Mouse (Mus musculus) cerebellum, adult 2 months (tissue): ENCODE results near the gene Map4k2. TPM values are rescaled to one million over a fixed set of nuclear protein-coding genes. Genes with fewer than 3 reads are reported as not detected.

Source experiments
- DNase-seq, 2 experiments: peaks; one replicate each; pipeline ENCODE4 v3.0.0; 2021
- H3K27ac ChIP-seq: fragments of 200-500 bp; 2 replicates; pipeline ENCODE4 v1.5.1; 2012; ENCODE audit warnings: low read length, control low read depth, inconsistent platforms; ENCODE audit not compliant: insufficient read depth
- H3K27me3 ChIP-seq: fragments of 200-500 bp; 2 replicates; pipeline ENCODE4 v1.6.1; 2012; ENCODE audit warnings: inconsistent platforms, mild to moderate bottlenecking, low read length, moderate library complexity; ENCODE audit not compliant: control insufficient read depth, insufficient read depth
- H3K4me1 ChIP-seq: fragments of 200-500 bp; 2 replicates; pipeline ENCODE4 v1.6.1; 2011; ENCODE audit warnings: low read length; ENCODE audit not compliant: control insufficient read depth, insufficient read depth
- H3K4me3 ChIP-seq: fragments of 200-500 bp; replicated peaks from 2 replicates; pipeline ENCODE3; 2011; ENCODE audit warnings: mild to moderate bottlenecking, low read depth, low read length, control low read depth; ENCODE audit not compliant: insufficient read depth
- CTCF ChIP-seq: fragments of 200-500 bp; IDR thresholded peaks from 2 replicates; pipeline ENCODE4 v1.5.1; 2011; ENCODE audit warnings: low read depth, mild to moderate bottlenecking, control low read depth, low read length, moderate library complexity, borderline replicate concordance; ENCODE audit not compliant: insufficient read depth
- POLR2A ChIP-seq: fragments of 200-500 bp; IDR thresholded peaks from 2 replicates; pipeline ENCODE4 v1.6.1; 2011; ENCODE audit warnings: low read length, control low read depth, borderline replicate concordance; ENCODE audit not compliant: insufficient read depth
- WGBS: fragments of 180-500 bp; shearing (Covaris S2); methylation state at CpG from one replicate; pipeline ENCODE4 v1.1.7; 2018; 5-methylcytosine and 5-hydroxymethylcytosine counted together
- polyA plus RNA-seq: library from polyadenylated mRNA; depleted of rRNA; stranded (reverse); fragments of >200 nt; gene quantifications from 2 replicates; pipeline ENCODE4 v1.2.3, GENCODE M21; 2012

Map4k2 gene
- polyA plus RNA-seq, 1 experiment: 317 TPM

DNA sequence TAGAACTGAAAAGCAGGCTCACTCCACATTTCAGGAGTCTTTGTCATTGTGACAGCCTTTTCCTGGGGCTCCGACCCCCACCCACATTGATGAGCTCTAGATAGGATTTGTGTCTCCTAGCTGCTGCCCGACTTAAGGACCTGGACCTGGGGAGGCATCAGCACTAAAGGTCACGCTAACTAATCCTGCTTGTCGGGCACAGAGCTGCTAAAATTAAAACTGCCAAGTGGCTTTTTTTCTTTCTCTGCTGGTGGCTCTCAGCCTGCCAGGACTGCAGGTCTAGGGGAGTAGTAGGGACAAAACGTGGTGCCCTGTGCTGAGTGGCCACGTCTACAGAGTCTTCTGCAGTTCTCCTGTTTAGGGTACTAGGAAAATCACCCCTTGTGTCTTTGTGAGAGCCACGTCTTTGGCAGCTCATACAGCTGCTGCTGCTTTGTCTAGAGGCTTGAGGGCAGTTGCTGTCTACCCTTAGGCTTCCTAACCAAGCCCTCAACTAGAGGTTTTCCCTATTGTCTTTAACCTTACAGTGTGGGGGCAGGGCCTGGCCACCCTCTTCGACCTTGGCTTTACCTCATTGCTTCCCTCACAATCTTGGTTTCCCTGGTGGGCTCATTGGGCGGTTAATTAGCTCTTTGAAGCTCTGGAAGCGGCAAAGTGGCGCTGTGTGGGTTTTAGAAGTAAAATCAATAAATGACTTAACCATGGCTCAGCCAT lies 36.5 kb downstream of the Map4k2 start:
- peak overlapping the region; percentile 87 for H3K27ac ChIP-seq
- peak in 1 of 2 experiments; percentile 75 for DNase-seq
- no peak for TF ChIP-seq CTCF
- no peak for TF ChIP-seq POLR2A
- no peaks in the 10 kb centered on the region; the same call in 1 of the 2 replicates for H3K27me3 ChIP-seq
- no peak overlapping the region for H3K4me3 ChIP-seq
- peaks cover 40% of the 10 kb centered on the region for H3K4me1 ChIP-seq
- 26% methylated on average over 11 of the region's 11 CpGs for WGBS

DNA sequence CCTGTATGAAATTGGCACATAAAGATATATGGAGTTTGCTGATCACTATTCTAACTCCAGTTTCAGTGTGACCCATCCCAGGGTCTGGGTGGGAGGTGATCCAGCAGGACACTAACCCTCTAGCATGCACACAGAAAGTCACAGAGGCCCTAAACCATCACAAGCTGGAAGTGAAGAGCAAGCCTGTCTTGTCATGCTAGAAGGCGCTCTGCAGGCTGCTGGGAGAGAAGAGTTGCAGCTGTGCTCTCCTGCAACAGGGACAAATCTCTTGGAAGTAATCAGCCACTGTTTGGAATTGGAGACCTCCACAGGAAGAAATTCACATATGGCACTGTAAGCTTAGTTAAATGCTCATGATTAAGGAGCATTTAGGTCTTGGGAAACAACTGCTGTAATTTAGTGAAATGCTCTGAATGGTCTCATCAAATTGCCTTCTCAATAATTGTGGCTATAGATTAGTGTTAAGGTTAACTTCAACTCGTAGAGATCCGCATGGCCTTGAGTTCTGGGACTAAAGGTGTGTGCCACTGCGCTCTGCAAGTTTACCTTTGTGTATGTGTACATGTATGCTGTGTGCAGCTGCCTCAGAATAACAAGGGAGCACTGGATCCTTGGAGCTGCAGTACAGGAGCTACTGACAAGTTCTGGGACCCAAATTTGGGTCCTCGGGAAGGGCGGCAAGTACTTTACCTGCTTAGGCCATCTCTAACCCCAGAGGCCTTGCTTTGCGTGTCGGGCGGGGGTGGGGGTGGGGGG lies 39.7 kb downstream of the Map4k2 start:
- Histone ChIP-seq H3K27ac (no peak overlapping the region), H3K4me3 (no peak overlapping the region), H3K27me3 (no peaks in the 10 kb centered on the region), H3K4me1 (peaks cover 57% of the 10 kb centered on the region)
- no peak for DNase-seq
- TF ChIP-seq POLR2A (no peak), CTCF (no peak)
- 97% methylated on average over 9 of the region's 9 CpGs for WGBS

DNA sequence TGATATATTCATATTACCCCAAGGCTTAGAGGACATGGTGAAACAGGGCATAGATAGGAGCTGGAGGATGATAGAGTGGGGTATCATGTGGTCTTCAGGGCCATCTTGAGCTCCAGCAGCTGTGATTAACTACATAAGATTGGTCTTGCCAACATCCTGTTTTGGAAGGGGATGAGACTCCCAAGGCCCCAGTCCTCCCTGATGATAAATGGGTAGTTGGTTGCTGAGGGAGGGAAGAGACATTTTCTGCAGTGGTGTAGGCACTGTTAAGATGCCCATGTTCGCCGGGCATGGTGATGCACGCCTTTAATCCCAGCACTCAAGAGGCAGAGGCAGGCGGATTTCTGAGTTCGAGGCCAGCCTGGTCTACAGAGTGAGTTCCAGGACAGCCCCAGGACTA lies 40.3 kb downstream of the Map4k2 start:
- H3K4me1 ChIP-seq: peaks cover 55% of the 10 kb centered on the region
- H3K4me3 ChIP-seq: no peak overlapping the region
- TF ChIP-seq POLR2A (no peak), CTCF (no peak)
- DNase-seq: no peak
- no peaks in the 10 kb centered on the region for H3K27me3 ChIP-seq
- no peak overlapping the region for H3K27ac ChIP-seq
- WGBS: 92% methylated on average over 5 of the region's 5 CpGs

DNA sequence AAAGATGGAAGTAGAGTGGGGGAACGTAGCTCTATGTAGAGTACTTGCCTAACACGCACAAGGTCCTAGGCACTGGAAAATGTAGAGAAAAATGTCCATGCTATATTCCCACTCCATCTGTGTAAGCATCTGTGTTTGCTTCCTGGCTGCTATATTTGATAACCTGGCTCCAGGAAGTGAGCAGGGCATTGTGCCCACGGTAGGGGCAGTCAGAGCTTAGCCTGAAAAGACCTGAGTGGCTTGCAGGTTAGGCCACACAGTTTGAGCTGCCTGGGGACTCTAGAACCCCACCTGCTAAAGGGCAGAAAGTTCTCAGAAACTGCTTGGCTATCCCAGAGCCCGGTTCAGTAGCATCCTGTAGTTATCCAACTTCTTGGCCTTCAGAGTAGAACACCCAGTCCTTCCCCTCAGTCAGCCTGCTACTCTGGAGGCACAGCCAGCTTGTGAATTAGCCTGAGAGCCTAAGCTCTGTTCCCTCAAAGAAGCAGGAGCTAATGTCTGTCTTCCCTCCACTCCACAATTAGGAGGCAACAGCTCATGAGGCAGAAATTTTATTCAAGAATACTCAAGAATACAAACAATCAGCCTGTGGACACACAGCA lies 41.5 kb downstream of the Map4k2 start:
- peaks cover 56% of the 10 kb centered on the region for H3K4me1 ChIP-seq
- DNase-seq: peak; percentile 75 to 84
- no peaks in the 10 kb centered on the region for H3K27me3 ChIP-seq
- no peak overlapping the region for H3K4me3 ChIP-seq
- H3K27ac ChIP-seq: peak overlapping the region; percentile 32
- 9% methylated on average over 4 of the region's 4 CpGs for WGBS
- TF ChIP-seq POLR2A (peak; percentile 13; the same call in 1 of the 2 replicates), CTCF (no peak)

DNA sequence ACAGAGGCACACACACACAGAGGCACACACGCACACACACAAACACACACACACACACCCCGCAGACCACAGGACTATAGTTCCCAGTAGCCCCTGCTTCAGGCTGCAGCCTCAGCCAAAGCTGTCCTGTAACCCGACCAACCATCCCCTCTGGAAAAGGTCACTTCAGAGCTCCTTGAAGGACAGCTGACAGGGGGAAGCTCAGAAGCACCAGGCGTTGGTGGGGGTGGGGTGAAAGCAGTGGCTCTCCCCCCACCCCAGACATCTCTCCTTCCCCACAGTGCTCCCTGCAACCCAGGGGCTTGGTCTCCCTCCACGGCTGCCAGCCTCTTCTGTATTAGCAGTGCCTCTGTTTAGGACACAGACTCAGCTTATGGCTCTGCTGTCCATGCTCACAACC lies 42.5 kb downstream of the Map4k2 start:
- Histone ChIP-seq H3K4me3 (no peak overlapping the region), H3K27me3 (no peaks in the 10 kb centered on the region), H3K27ac (peak overlapping the region; percentile 2; the same call in 1 of the 2 replicates), H3K4me1 (peaks cover 59% of the 10 kb centered on the region)
- no peak for TF ChIP-seq POLR2A
- TF ChIP-seq CTCF: no peak
- DNase-seq: no peak
- WGBS: 56% methylated on average over 5 of the region's 5 CpGs

DNA sequence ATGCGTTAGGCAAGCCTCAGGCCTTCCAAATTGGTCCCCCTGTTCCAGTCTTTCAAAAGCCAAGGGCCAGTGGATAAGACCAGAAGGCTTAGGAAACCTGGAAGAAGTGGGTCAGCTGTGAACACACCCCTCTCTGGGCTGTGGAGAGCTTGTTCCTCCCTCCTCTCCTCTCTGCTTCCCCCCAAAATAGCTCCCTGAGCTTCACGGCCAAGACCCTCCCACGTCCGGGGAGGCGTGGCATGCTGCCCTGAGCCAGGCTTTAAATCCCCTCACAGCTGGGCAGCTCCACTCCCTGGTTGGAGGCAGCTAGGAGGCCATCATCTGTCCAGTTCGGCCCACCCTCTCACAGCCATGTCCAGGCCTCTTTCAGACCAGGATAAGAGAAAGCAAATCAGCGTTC lies 43.2 kb downstream of the Map4k2 start, which contains the start of gene Pygm:
Gene Pygm, plus strand, starts transcription at position 272 of the 400 bp plus-strand sequence.
- TF ChIP-seq CTCF: no peak
- Histone ChIP-seq H3K4me3 (no peak within 1 kb of the TSS), H3K27me3 (no peaks in the 10 kb centered on the region), H3K4me1 (peaks cover 62% of the 10 kb centered on the region), H3K27ac (peak within 1 kb of the TSS; percentile 23)
- peak; percentile 49 to 55 for DNase-seq
- 26% methylated on average over 7 of the region's 7 CpGs for WGBS

DNA sequence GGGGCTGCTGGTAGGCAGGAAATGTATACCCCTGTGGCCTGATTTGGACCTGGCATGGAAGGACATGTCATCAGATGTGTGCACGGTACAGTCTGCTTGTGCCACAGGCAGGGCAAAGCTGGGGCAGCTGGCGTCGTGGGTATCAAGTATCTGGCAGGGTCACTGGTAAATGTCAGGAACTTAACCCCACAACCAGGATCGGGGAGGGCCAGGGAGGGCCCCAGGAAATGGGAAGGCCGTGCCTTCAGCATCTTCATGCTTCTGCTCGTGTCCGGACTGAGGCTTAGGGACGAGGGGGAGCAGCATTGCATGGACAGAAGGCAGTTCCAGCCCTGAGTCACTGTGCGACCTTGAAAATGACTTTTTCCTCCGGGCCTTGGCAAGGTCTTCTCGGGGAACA lies 44.0 kb downstream of the Map4k2 start:
- 64% methylated on average over 11 of the region's 11 CpGs for WGBS
- peak in 1 of 2 experiments; percentile 24 for DNase-seq
- Histone ChIP-seq H3K4me3 (no peak overlapping the region), H3K27ac (peak overlapping the region; percentile 23; the same call in 1 of the 2 replicates), H3K27me3 (no peaks in the 10 kb centered on the region), H3K4me1 (peaks cover 62% of the 10 kb centered on the region)
- TF ChIP-seq POLR2A (no peak), CTCF (no peak)
